ENCODE assay signal across 9 mouse cellular contexts in the genomic region with DNA sequence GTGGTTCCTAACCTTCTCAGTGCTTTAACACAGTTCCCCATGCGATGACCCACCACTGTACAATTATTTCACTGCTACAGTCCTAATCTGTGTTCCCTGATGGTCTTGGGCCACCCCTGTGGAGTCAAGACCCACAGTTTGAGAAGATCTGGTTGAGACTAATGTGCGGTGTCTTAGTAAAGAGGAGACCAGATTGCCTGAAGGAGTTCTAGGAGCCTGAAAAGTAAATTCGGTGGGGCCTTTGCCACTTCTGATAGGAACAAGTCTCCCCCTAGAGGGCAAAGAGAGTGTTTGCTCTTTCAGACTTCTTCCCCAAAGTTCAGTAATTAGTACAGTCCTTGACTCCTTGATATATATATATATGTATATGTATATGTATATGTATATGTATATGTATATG. TPM values are rescaled to one million over a fixed set of nuclear protein-coding genes. Genes with fewer than 3 reads are reported as not detected.
DNase-seq lines count a peak whose midpoint lies in the region; ATAC-seq lines count a peak whose summit lies in the region.
"Had no signal": no experiment of that assay in that cellular context is flagged by ENCODE, and none has a peak within 500 bp of the region (broad histone marks: within the 10 kb centered on the region; RNA-seq: fewer than 3 reads in every experiment).

No protein-coding gene starts in this region.

- H3K27ac ChIP-seq in kidney, embryonic 14.5 days (ENCODE audit: low read depth, low read length) = no peak overlapping the region
- H3K27ac ChIP-seq in kidney, embryonic 15.5 days = no peak overlapping the region

- H3K9ac ChIP-seq in kidney, embryonic 14.5 days (ENCODE audit: low read depth, low read length) = no peak overlapping the region
- H3K9ac ChIP-seq in kidney, embryonic 15.5 days = no peak overlapping the region

- DNase-seq in R1 (ENCODE audit: low read depth, low spot score) = peak; percentile 85
- peak; percentile 31 for DNase-seq in heart, postnatal 4 days
- peak; percentile 69 for DNase-seq in skeletal muscle tissue, adult 2 months (ENCODE audit: low read depth, low spot score)
- DNase-seq in ovary, postnatal 36 days (ENCODE audit: low spot score) = no peak

- H3K4me3 ChIP-seq in kidney, embryonic 14.5 days (ENCODE audit: low read length) = no peak overlapping the region
- H3K4me3 ChIP-seq in kidney, embryonic 15.5 days (replicated peaks) = no peak overlapping the region

- 0 out of 2 replicates have a peak, but pooled peaks have one; percentile 43 for ATAC-seq in kidney, embryonic 14.5 days (ENCODE audit: low FRiP score, low TSS enrichment)
- ATAC-seq in kidney, embryonic 15.5 days (replicated peaks; ENCODE audit: low FRiP score) = no peak
- ATAC-seq in CD4-positive, CD25-positive, alpha-beta regulatory T cell, adult 4 months = peak; percentile 84

- no peaks in the 10 kb centered on the region for H3K36me3 ChIP-seq in kidney, embryonic 14.5 days (ENCODE audit: control insufficient read depth, insufficient read depth, low read length)
- no peaks in the 10 kb centered on the region for H3K36me3 ChIP-seq in kidney, embryonic 15.5 days

- H3K4me2 ChIP-seq in kidney, embryonic 14.5 days (replicated peaks; ENCODE audit: low read depth, low read length) = no peak overlapping the region
- no peak overlapping the region for H3K4me2 ChIP-seq in kidney, embryonic 15.5 days

- no peaks in the 10 kb centered on the region for H3K27me3 ChIP-seq in kidney, embryonic 14.5 days (ENCODE audit: control insufficient read depth, insufficient read depth, low read length)
- H3K27me3 ChIP-seq in kidney, embryonic 15.5 days = no peaks in the 10 kb centered on the region

- 20% methylated on average over 3 of the region's 3 CpGs for WGBS in kidney, embryonic 14.5 days
- 25% methylated on average over 3 of the region's 3 CpGs for WGBS in kidney, embryonic 15.5 days

- H3K4me1 ChIP-seq in kidney, embryonic 14.5 days (ENCODE audit: control insufficient read depth, insufficient read depth, low read length) = no peaks in the 10 kb centered on the region
- 0 out of 2 replicates have a peak, but pooled peaks cover 6% of the 10 kb centered on the region for H3K4me1 ChIP-seq in kidney, embryonic 15.5 days

- no peaks in the 10 kb centered on the region for H3K9me3 ChIP-seq in kidney, embryonic 14.5 days (ENCODE audit: control insufficient read depth, low read length)
- H3K9me3 ChIP-seq in kidney, embryonic 15.5 days (replicated peaks) = no peaks in the 10 kb centered on the region

RNA-seq across cellular contexts. Expression of a gene that starts 11.8 kb away (rescaled TPM):
- 40.6 and 52.6 TPM in 2 replicates for polyA plus RNA-seq in kidney, embryonic 14.5 days (2014; fragmentation: Nextera tagmentation; extraction: Ambion mirVana)
- polyA plus RNA-seq in kidney, embryonic 15.5 days (2015; fragmentation: Nextera tagmentation; extraction: Ambion mirVana) = 46.2 and 47.4 TPM in 2 replicates
- 10 to 100 TPM; 33.5 to 40.1 TPM for polyA plus RNA-seq in CD4-positive, CD25-positive, alpha-beta regulatory T cell, adult 4 months (2017; shearing (Covaris generic))
- 100 to 1,000 TPM in 1 of 2 experiments, 10 to 100 TPM in 1; 97.9 to 103 TPM for total RNA-seq in heart, postnatal 4 days (2021)

RNA-seq across cellular contexts. Expression of a gene that starts 13.3 kb away (rescaled TPM):
- 0.99 and 1.2 TPM in 2 replicates for polyA plus RNA-seq in kidney, embryonic 14.5 days (2014; fragmentation: Nextera tagmentation; extraction: Ambion mirVana)
- 0.99 and 1.6 TPM in 2 replicates for polyA plus RNA-seq in kidney, embryonic 15.5 days (2015; fragmentation: Nextera tagmentation; extraction: Ambion mirVana)
- polyA plus RNA-seq in CD4-positive, CD25-positive, alpha-beta regulatory T cell, adult 4 months (2017; shearing (Covaris generic)) = under 1 TPM; 0.24 to 0.27 TPM
- under 1 TPM; 0.74 to 0.92 TPM for total RNA-seq in heart, postnatal 4 days (2021)

RNA-seq across cellular contexts. Expression of a gene that starts 41.7 kb away (rescaled TPM):
- not detected in 2 replicates for polyA plus RNA-seq in kidney, embryonic 14.5 days (2014; fragmentation: Nextera tagmentation; extraction: Ambion mirVana)
- polyA plus RNA-seq in kidney, embryonic 15.5 days (2015; fragmentation: Nextera tagmentation; extraction: Ambion mirVana) = not detected in 2 replicates
- polyA plus RNA-seq in CD4-positive, CD25-positive, alpha-beta regulatory T cell, adult 4 months (2017; shearing (Covaris generic)) = not detected
- not detected for total RNA-seq in heart, postnatal 4 days (2021)
- total RNA-seq: heart, adult 18-20 months had no signal
- polyA plus RNA-seq: small intestine, adult 2 months had no signal
